Mouse (Mus musculus): ENCODE results near the gene Itga6.

DNA sequence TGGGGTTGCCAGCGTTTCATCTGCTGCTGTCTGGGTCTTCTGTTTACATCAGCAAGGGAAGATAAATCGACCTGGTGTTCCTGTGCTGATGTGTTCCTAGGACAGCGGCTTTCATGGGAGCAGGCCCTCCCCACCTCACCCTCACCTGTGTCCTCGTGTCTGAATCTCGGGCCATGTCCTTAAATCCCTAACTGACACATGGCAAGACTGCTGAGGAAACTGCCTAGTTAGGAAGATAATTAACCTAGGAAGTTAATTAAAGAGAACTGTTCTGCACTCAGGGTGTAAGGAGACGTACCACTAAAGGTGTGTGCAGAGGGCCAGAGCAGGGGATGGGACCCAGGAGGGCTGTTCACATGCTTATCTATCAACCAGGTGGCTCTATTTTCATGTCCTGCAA, 48.7 kb downstream of the Itga6 start:
- TF ChIP-seq CTCF (IDR thresholded peaks at IDR 0.05; ENCODE audit: low read depth, low read length) (no peak), TAL1 (conservative IDR thresholded peaks at IDR 0.05; ENCODE audit: low read depth, low read length) (no peak), GATA1 (IDR thresholded peaks at IDR 0.05; ENCODE audit: borderline replicate concordance, low read length) (no peak), POLR2AphosphoS5 (IDR thresholded peaks at IDR 0.05; ENCODE audit: insufficient replicate concordance, low read depth, low read length) (no peak)
